Mouse (Mus musculus) CD4-positive, CD25-positive, alpha-beta regulatory T cell, adult 4 months (primary cell): ENCODE data around the gene Ndrg2. TPM values are rescaled to one million over a fixed set of nuclear protein-coding genes. Genes with fewer than 3 reads are reported as not detected.
"Not testable (repeated sequence)": the region's sequence is repeated elsewhere in the genome, so short reads cannot be mapped to it uniquely, and the experiment has no call there.

Experiments
- ATAC-seq: one replicate; pipeline ENCODE4 v1.8.0; 2017
- polyA plus RNA-seq, 2 experiments: library from polyadenylated mRNA; unstranded; fragments of 100-300 nt; shearing (Covaris generic); gene quantifications; one replicate each; pipeline ENCODE4 v1.2.1; 2017

The Ndrg2 gene
- polyA plus RNA-seq, 2 experiments from 2014 or later = 25.0 to 38.1 TPM

GRCm38 (mm10) chr14:51871741-51872140 lies 42.2 kb downstream of the Ndrg2 start:
- no peak for ATAC-seq

GRCm38 (mm10) chr14:51870756-51871155 lies 43.2 kb downstream of the Ndrg2 start:
- peak; percentile 26 for ATAC-seq

- ATAC-seq = not testable (repeated sequence)
These were observed 50.4 kb downstream of the Ndrg2 start for GRCm38 (mm10) chr14:51863603-51864002.

GRCm38 (mm10) chr14:51855280-51855679 lies 58.7 kb downstream of the Ndrg2 start:
- ATAC-seq = not testable (repeated sequence)

Other genes with a start within 250 kb of the Ndrg2 start
- gene Gm17079, start 218.7 kb downstream of the Ndrg2 start, polyA plus RNA-seq = not detected
- not detected for gene Gm5800, start 197.0 kb downstream of the Ndrg2 start, polyA plus RNA-seq
- not detected for gene Ang4, start 140.6 kb downstream of the Ndrg2 start, polyA plus RNA-seq
- not detected for gene AY358078, start 114.1 kb downstream of the Ndrg2 start, polyA plus RNA-seq
- gene Ear6, start 60.5 kb downstream of the Ndrg2 start, polyA plus RNA-seq = not detected
- 10 to 100 TPM; 55.1 to 85.6 TPM for gene Mettl17, start 29.3 kb downstream of the Ndrg2 start, polyA plus RNA-seq
- gene Slc39a2, start 21.3 kb downstream of the Ndrg2 start, polyA plus RNA-seq = under 1 TPM; 0.39 to 0.71 TPM
- gene Tppp2, start 4.3 kb upstream of the Ndrg2 start, polyA plus RNA-seq = not detected
- gene Rnase13, start 8.6 kb upstream of the Ndrg2 start, polyA plus RNA-seq = not detected
- under 1 TPM in 1 of 2 experiments, not detected in 1; 0.70 TPM for gene Arhgef40, start 70.6 kb upstream of the Ndrg2 start, polyA plus RNA-seq
- gene Tmem253, start 101.5 kb upstream of the Ndrg2 start, polyA plus RNA-seq = under 1 TPM in 1 of 2 experiments, not detected in 1; 0.63 TPM
- 1 to 10 TPM; 1.6 to 2.3 TPM for gene Zfp219, start 106.6 kb upstream of the Ndrg2 start, polyA plus RNA-seq
- not detected for gene Olfr221, start 128.3 kb upstream of the Ndrg2 start, polyA plus RNA-seq
- gene Hnrnpc, start 189.9 kb upstream of the Ndrg2 start, polyA plus RNA-seq = 100 to 1,000 TPM; 463 to 514 TPM
- gene Rpgrip1, start 196.5 kb upstream of the Ndrg2 start, polyA plus RNA-seq = 10 to 100 TPM; 78.7 to 78.9 TPM